Mouse (Mus musculus) embryo, embryonic 10 days (tissue): Measurements from ENCODE around the gene Slc22a14.
"Not testable (repeated sequence)": the region's sequence is repeated elsewhere in the genome, so short reads cannot be mapped to it uniquely, and the experiment has no call there.

Experiments used
- DNase-seq: peaks from one replicate; pipeline ENCODE4 v3.0.0-alpha.2; 2015; ENCODE audit warnings: low spot score

The Slc22a14 gene

GRCm38 (mm10) chr9:119365284-119365683 lies at the start of gene Slc22a14:
Gene Slc22a14, minus strand, starts transcription at chr9:119365553.
- DNase-seq, result no peak

- no peak for DNase-seq
Measured at GRCm38 (mm10) chr9:119409864-119410263, 44.5 kb upstream of the Slc22a14 start.

GRCm38 (mm10) chr9:119408898-119409664 lies 43.7 kb upstream of the Slc22a14 start:
- DNase-seq, result no peak

GRCm38 (mm10) chr9:119407884-119408283 lies 42.5 kb upstream of the Slc22a14 start:
- no peak for DNase-seq

GRCm38 (mm10) chr9:119404090-119404489 lies 38.7 kb upstream of the Slc22a14 start:
- no peak for DNase-seq

- peak; percentile 78 for DNase-seq
Measured at GRCm38 (mm10) chr9:119403236-119403641, 37.9 kb upstream of the Slc22a14 start.

GRCm38 (mm10) chr9:119402253-119403235 lies 37.2 kb upstream of the Slc22a14 start:
- DNase-seq, result peak; percentile 53

- DNase-seq, result peak; percentile 95
Measured at GRCm38 (mm10) chr9:119401801-119402214, 36.5 kb upstream of the Slc22a14 start, which contains the start of gene Acvr2b. Gene Acvr2b, plus strand, starts transcription at chr9:119402118.

GRCm38 (mm10) chr9:119401351-119401750 lies 36.0 kb upstream of the Slc22a14 start:
- no peak for DNase-seq

GRCm38 (mm10) chr9:119394808-119395207 lies 29.5 kb upstream of the Slc22a14 start:
- no peak for DNase-seq

- DNase-seq, result no peak
Measured at GRCm38 (mm10) chr9:119390214-119390613, 24.9 kb upstream of the Slc22a14 start.

- peak; percentile 49 for DNase-seq
Measured at GRCm38 (mm10) chr9:119388956-119389355, 23.6 kb upstream of the Slc22a14 start.

GRCm38 (mm10) chr9:119382603-119383002 lies 17.2 kb upstream of the Slc22a14 start:
- DNase-seq, result no peak

- DNase-seq, result no peak
Measured at GRCm38 (mm10) chr9:119378231-119378630, 12.9 kb upstream of the Slc22a14 start.

GRCm38 (mm10) chr9:119375556-119375955 lies 10.2 kb upstream of the Slc22a14 start:
- DNase-seq, result peak; percentile 19

- DNase-seq, result no peak
Measured at GRCm38 (mm10) chr9:119375008-119375407, 9.7 kb upstream of the Slc22a14 start.

GRCm38 (mm10) chr9:119371251-119371650 lies 5.9 kb upstream of the Slc22a14 start:
- DNase-seq, result peak; percentile 52

GRCm38 (mm10) chr9:119370770-119371169 lies 5.4 kb upstream of the Slc22a14 start:
- not testable (repeated sequence) for DNase-seq

- no peak for DNase-seq
Measured at GRCm38 (mm10) chr9:119368367-119368766, 3.0 kb upstream of the Slc22a14 start.

GRCm38 (mm10) chr9:119363229-119363628 lies 2.1 kb downstream of the Slc22a14 start:
- DNase-seq, result no peak

GRCm38 (mm10) chr9:119361416-119361815 lies 3.9 kb downstream of the Slc22a14 start:
- DNase-seq, result no peak

- DNase-seq, result no peak
Measured at GRCm38 (mm10) chr9:119358058-119358429, 7.3 kb downstream of the Slc22a14 start.
